Mouse (Mus musculus): ENCODE results near the gene Dot1l.
A peak's percentile ranks its signal among the peaks of the same experiment; 100 is the strongest.

The Dot1l gene

DNA sequence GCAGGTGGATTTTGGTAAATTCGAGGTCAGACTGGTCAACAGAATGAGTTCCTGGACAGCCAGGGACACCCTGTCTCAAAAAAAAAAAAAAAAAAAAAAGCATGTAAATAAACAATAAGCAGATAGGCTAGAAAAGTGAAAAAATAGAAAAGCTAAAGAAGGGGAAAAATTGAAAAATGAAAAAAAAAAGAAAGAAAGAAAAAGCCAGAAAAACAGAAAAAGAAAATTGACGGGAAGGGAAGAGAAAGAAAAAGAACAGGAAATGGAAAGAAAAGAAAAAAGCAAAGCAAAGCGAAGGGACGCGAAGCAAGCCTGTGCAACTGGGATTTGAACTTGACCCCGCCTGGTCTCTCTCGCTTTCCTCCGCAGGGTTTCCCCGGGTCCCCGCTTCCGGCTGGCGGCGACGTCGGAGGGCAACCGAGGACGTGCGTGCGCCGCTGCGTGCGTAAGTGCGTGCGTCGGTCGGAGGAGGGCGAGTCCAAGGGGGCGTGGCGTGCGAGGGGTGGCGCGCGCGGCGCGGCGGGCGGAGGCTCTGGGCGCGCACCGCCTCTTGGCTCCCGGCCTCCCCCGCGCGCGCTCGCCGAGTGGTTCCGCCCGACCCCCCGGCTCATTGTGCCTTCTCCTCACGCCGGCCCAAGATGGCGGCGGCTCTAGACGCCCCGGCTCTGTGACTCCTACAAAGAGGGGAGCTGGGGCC is at the start of gene Dot1l:
Dot1l (plus strand) TSS at position 613 of the 697 bp plus-strand sequence.
- no peak; the same call in 1 of the 2 replicates for TF ChIP-seq GATA4 (IDR thresholded peaks at IDR 0.05; ENCODE audit: insufficient replicate concordance, low read length)

DNA sequence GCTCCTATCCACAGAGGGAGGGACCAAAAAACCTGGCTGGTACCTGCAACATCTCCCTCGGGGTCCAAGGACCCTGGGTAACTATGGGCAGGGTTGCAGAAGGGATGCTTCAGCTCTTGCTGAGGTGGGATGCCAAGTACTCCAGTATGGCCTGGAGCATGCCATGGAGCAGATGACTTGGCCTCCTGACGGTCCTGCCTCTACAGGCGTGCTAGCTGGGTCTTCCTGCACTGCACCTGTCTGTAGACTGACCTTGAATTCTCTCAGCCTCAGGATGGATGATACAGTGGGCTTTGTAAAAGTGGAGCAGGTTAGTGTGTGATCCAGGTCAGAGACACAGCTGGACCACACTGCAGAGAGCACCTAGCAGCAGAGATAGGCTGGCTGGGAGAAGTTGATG is 49.5 kb upstream of the Dot1l start:
- no peak for TF ChIP-seq GATA4 (IDR thresholded peaks at IDR 0.05; ENCODE audit: insufficient replicate concordance, low read length)

DNA sequence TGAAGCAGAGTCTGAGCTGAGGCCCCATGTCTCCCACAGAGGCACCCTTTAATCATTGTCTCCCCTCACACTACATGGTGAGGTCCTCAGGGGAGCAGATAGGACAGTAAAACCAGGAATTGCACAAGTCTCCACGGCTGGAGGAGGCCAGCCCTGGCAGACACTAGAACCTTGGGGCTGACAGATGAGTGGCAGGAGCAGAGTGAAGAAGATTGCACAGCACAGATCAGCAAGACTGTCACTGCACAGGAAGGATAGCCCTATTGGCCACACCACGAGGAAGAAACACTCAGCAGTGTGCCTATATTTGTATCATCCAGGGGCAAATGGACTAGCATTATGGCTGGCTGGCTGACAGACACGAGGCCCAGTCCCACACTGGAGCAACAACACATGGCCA is 44.2 kb upstream of the Dot1l start:
- no peak for TF ChIP-seq GATA4 (IDR thresholded peaks at IDR 0.05; ENCODE audit: insufficient replicate concordance, low read length)

DNA sequence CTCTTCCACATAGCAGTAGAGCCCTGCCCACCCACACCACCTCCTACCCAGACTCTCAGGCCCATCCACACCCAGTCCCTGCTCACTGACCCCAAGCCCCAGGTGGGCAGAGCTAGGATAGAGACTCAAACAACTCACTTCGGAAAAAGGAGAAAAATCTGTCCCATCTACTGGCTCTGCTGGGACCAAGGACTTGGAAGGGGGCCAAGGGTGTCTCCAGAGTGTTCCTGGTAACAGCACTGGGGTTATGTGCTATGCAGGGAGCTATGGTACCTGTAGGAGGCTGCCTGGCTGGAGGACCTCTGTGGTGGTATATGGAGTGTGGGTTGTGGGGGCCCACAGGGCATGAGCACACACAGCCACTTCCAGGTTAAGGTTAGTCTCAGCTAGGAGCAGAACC is 37.7 kb upstream of the Dot1l start:
- TF ChIP-seq GATA4 (IDR thresholded peaks at IDR 0.05; ENCODE audit: insufficient replicate concordance, low read length) = no peak

DNA sequence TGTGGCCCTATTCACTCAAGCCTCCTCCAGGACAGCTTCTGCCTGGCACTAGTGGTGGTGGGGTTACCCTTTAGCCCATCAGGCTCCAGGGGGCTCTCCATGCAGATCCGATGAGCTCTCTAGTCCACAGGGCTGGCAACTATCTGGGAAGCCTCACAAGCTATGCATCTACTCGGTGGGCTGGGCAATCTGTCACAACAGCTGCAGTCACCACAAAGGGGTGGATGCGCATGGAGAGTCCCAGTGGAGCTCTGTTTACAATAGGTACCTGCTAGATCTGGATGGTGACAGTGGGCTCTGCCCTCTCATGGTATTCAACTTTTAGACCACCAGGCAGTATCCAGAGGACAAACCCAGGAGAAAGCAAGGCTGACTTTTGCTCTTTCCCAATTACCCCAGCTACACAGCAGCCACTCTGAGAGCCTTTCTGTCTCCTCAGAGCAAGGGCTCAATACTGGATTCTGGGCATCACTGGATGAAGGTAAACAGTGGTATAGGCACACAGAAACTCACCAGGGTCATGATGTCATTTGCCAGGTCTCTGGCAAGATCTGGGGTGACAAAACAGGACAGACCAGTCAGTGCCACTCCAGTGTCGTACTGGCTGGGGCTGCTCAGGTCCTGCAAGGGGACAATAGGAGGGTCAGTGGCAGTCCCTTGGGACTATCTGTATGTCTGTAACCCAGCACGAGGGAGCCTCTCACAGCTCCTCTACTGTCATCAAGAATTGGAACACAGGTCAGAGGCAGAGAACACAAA is 27.5 kb upstream of the Dot1l start:
- no peak for TF ChIP-seq GATA4 (IDR thresholded peaks at IDR 0.05; ENCODE audit: insufficient replicate concordance, low read length)

DNA sequence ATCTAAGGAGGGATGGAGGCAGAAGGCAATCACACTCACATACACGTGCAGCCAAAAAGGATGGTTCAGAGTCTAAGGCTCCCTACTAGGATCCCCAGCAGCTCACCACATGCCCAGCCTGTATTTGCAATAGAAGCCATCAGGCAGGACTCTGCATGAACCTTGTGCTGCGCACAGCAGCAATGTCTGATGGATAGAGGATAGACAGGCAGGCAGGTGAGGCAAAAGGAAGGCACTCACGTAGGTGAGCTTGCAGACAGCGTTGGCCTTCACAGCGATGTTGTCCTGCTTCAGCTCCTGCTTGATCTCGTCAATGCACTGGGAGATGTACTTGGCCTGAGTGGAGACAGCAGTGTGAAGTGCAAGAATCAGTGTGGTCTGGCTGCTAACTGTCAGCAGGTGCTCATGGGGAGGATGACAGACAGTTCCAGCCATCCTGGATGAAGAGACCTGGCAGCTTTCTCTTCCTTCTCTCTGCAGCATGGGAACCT is 22.4 kb upstream of the Dot1l start:
- TF ChIP-seq GATA4 (IDR thresholded peaks at IDR 0.05; ENCODE audit: insufficient replicate concordance, low read length) = no peak

DNA sequence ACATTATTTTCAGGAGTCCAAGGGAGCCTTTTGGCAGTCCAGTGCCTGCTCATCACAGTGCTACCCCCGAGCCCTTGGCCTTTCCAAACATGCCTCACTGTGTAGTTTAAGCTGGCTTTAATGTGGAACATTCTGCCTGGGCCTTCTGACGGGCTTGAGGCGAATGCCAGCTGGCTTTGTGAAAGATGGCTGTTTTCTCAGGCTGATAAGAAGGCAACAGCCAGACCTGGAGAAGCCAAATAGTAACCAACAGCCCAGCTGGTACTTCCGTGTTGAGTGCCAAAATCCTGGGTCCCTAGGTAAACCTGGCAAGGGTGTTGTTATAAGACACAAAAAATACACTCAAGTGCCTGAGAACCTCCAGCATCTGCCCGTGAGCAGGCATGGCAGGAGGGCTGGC is 18.3 kb upstream of the Dot1l start:
- TF ChIP-seq GATA4 (IDR thresholded peaks at IDR 0.05; ENCODE audit: insufficient replicate concordance, low read length) = no peak

DNA sequence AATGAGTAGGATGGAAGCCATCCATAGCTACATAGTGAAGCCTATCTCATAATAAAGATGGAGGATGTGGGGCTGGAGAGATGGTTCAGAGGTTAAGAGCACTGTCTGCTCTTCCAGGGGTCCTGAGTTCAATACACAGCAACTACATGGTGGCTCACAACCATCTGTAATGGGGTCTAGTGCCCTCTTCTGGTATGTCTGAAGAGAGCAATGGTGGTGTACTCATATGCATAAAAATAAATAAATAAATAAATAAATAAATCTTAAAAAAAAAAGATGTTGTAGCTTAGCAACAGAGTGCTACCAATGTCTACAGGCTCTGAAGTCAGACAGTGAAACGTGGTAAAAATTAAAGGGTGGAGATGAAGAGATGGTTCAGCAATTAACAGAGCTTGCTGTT is 16.3 kb upstream of the Dot1l start:
- TF ChIP-seq GATA4 (IDR thresholded peaks at IDR 0.05; ENCODE audit: insufficient replicate concordance, low read length) = no peak

DNA sequence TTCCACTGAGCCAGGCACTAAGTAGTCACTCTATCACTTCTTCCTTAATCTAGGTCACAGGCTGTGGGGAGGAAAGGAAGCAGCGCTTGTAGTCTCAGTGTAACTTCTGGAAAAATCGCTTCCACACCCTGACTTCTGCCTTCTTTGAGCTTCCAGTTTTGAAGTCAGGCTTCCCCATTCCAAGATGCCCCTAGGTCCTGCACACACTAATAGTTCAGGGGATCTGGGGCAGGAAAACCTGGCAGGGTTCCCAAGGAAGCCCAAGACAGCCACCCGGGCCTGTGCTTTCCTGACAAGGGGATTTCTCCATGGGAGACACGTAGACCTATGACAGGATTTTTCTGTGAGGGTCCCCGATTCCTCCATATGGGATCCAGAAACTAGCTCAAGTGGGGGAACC is 13.9 kb upstream of the Dot1l start:
- no peak for TF ChIP-seq GATA4 (IDR thresholded peaks at IDR 0.05; ENCODE audit: insufficient replicate concordance, low read length)

DNA sequence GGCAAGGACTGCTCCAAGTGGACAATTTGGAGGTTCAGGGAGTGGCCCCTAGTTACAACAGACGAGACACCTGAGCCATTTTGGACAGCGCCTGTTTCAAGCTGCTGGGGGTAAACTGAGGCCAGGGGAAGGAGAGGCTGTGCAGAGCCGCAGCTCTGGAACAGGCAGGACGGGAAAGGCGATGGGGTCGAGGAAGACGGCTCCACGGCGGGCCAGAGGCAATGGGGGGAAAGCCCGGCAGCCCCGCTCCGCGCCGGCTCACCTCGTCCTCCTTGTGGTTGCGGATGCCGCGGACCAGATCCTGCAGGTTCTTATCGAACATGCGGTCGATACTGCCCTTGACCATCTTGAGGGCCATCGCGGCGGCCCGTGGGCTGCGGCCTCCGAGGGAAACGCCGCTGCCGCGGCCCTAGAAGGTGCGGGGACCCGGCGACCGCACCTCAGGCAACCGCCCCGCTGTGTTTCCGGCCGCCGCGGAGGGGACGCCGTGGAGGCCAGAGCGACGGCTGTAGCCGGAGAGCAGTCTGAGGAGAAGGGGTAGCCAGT is 13.3 kb upstream of the Dot1l start:
- no peak for TF ChIP-seq GATA4 (IDR thresholded peaks at IDR 0.05; ENCODE audit: insufficient replicate concordance, low read length)

DNA sequence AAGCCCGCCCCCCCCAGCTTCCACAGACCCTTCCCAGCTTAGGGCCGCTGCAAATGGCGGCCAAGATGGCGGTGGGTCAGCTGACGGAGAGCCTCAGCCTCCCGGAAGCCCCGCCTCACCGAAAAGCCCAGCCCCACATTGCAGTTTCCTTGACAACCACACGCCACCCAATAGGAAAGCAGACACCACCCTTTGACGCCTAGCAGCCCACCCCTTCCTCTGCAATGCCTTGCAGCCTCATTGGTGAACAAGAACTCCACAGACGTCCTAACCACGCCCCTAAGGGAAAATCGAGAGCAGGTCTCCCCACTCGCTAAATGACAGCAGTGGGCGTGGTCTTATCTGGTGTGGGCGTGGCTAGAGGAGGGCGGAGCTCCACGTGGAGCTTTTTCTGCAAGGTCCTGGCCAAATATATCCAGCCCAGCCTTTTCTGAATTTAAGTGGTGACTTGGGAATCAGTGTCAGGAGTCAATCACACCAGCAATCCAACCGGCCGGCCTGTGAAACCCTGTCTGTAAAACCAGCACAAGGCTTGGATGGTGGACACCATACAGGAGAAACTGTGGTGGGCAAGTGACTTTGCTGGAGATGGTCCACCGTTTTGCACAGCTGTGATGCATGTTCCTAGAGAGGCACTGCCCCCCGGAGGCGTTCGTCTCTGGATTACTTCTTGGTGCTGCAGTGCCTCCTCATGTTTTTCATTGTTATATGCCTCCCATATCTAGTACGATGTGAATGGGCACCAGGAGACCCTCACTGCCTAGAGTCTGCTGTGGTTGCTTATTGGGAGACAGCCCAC is 12.6 kb upstream of the Dot1l start, which contains the start of gene Ap3d1:
Ap3d1 (minus strand) TSS at position 85 of the 799 bp plus-strand sequence.
- 0 out of 2 replicates have a peak, but pooled peaks have one; percentile 32 for TF ChIP-seq GATA4 (IDR thresholded peaks at IDR 0.05; ENCODE audit: insufficient replicate concordance, low read length)

DNA sequence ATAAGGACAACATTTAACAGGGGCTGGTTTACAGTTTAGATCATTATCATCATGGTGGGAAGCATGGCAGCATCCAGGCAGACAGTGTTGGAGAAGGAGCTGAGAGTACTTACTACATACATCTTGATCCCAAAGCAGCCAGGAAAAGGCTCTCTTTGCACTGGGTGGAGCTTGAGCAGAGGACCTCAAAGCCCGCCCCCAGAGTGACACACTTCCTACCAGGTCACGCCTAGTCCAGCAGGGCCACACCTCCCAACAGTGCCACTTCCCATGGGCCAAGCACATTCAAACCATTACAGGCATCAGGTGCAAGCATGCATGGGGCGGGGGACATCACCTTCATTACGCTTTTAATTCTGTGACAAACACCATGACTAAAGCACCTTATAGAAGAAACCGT is 10.7 kb upstream of the Dot1l start:
- TF ChIP-seq GATA4 (IDR thresholded peaks at IDR 0.05; ENCODE audit: insufficient replicate concordance, low read length) = no peak

DNA sequence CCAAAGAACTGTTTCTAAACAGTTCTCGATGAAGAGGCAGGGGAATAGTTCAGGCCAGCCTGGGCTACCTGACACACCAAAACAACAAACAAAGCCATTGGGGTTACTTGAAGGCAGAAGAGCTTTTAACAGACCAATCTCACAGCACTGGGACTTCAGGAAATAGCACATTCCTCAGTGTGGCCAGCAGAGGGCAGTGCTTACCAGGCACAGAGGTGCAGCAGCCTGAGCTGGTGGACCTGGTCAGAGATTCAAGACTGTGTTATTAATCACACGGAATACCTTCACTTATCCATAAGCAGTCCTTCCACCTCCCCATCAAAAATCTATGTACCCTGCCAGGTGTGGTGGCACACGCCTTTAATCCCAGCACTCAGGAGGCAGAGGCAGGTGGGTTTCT is 7.6 kb upstream of the Dot1l start:
- no peak for TF ChIP-seq GATA4 (IDR thresholded peaks at IDR 0.05; ENCODE audit: insufficient replicate concordance, low read length)

DNA sequence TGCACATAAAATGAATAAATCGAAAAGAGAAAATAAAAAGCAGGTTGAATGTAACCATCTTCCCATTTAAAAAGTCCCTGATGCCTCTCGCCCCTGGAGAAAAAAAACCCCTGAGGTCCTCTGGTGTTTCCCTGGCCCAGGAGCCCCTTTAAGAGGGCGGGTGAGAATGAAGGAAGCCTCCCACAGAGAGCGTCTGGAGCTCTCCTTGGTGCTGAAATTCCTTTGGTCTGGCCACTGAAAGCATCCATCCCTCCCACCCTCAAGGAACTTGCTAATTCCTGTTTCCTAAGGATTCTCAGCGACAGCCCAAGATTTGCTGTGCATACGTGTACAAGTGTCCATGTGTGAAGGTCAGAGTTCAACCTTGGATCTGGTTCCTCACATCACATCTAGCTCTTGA is 6.4 kb upstream of the Dot1l start:
- no peak for TF ChIP-seq GATA4 (IDR thresholded peaks at IDR 0.05; ENCODE audit: insufficient replicate concordance, low read length)

DNA sequence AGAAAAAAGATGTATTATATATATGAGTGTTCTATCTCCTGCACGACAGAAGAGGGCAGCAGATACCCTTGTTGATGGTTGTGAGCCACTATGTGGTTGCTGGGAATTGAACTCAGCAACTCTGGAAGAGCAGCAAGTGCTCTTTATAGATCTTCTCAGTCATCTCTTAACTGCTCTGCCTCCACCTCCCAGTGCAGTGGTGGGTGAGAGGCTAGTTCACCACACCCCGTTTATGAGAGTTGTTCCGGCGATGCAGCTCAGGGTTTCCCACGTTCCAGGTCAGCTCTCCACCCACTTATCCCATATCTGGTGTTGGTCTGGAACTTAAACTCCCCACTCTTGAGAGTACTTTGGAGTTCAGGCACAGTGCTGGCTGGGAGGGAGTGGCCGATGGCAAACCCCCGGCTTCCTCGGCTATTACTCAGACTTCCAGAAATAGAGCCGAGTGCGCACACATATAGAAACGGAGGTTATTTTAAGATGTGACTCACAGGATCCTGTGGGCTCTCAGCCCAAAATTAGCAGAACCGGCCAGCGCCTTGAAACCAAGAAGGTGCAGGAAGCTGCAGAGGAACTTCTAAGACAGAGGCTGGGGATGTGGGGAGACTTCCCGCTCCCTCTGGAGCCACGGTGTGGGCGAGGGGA is 3.7 kb upstream of the Dot1l start:
- TF ChIP-seq GATA4 (IDR thresholded peaks at IDR 0.05; ENCODE audit: insufficient replicate concordance, low read length) = no peak

All from liver, adult (tissue).